In genomic region chr4:115838196-115838595, GRCm38 (mm10) we compare ENCODE assay signal across 9 mouse cellular contexts. TPM values are rescaled to one million over a fixed set of nuclear protein-coding genes. Genes with fewer than 3 reads are reported as not detected.
DNase-seq lines count a peak whose midpoint lies in the region; ATAC-seq and TF ChIP-seq lines count a peak whose summit lies in the region.
"Had no signal": no experiment of that assay in that cellular context is flagged by ENCODE, and none has a peak within 500 bp of the region (broad histone marks: within the 10 kb centered on the region; RNA-seq: fewer than 3 reads in every experiment).

No protein-coding gene starts in this region.

- H3K9ac ChIP-seq in liver, embryonic 15.5 days: peak overlapping the region; percentile 91; the same call in 1 of the 2 replicates

- peak overlapping the region; percentile 93; the same call in 1 of the 2 replicates for H3K27ac ChIP-seq in gastrocnemius, adult 2 months
- peak overlapping the region; percentile 83; the same call in 1 of the 2 replicates for H3K27ac ChIP-seq in liver, embryonic 15.5 days (replicated peaks)
- no peak overlapping the region for H3K27ac ChIP-seq in cerebellum, adult 2 months (ENCODE audit: insufficient read depth, low read length)

- no peak for TF ChIP-seq CTCF in gastrocnemius, adult 2 months (IDR thresholded peaks at IDR 0.05)
- no peak for TF ChIP-seq CTCF in cerebellum, adult 2 months (IDR thresholded peaks at IDR 0.05; ENCODE audit: borderline replicate concordance, insufficient read depth, low read depth, low read length)

- H3K4me3 ChIP-seq in gastrocnemius, adult 2 months: peak overlapping the region; percentile 76; the same call in 1 of the 2 replicates
- peak overlapping the region; percentile 85 for H3K4me3 ChIP-seq in liver, embryonic 15.5 days (replicated peaks)
- H3K4me3 ChIP-seq in cerebellum, adult 2 months (replicated peaks; ENCODE audit: insufficient read depth, low read depth, low read length): no peak overlapping the region

- no peaks in the 10 kb centered on the region for H3K9me3 ChIP-seq in liver, embryonic 15.5 days (replicated peaks)

- no peak for ATAC-seq in liver, embryonic 15.5 days (ENCODE audit: insufficient read depth)

- DNase-seq in gastrocnemius, adult 2 months: no peak
- DNase-seq in gastrocnemius, postnatal 14 days: no peak
- peak; percentile 34 for DNase-seq in thymus, postnatal 0 days (ENCODE audit: low spot score)
- DNase-seq in thymus, adult 18-20 months: no peak
- DNase-seq in cerebellum, adult 2 months: no peak
- DNase-seq in adrenal gland, postnatal 36 days: no peak
- DNase-seq in cerebellum, postnatal 14 days: no peak

- no peak for TF ChIP-seq POLR2A in cerebellum, adult 2 months (IDR thresholded peaks at IDR 0.05; ENCODE audit: borderline replicate concordance, insufficient read depth, low read length)

- H3K36me3 ChIP-seq in liver, embryonic 15.5 days (replicated peaks): peaks cover 46% of the 10 kb centered on the region

- H3K4me1 ChIP-seq in liver, embryonic 15.5 days (replicated peaks): peaks cover 51% of the 10 kb centered on the region
- no peaks in the 10 kb centered on the region for H3K4me1 ChIP-seq in cerebellum, adult 2 months (ENCODE audit: control insufficient read depth, insufficient read depth, low read length)

- 23% methylated on average over 4 of the region's 4 CpGs for WGBS in liver, embryonic 15.5 days (ENCODE audit: insufficient replicate concordance)
- 58% methylated on average over 4 of the region's 4 CpGs for WGBS in cerebellum, adult 2 months

- H3K4me2 ChIP-seq in liver, embryonic 15.5 days: peak overlapping the region; percentile 81

- intact Hi-C loops in gastrocnemius, adult 2 months (cut with DNase I): loop anchor here (5.0 kb wide), 1 partner anchor 101 kb away; the partner anchor contains the start of gene Efcab14
- intact Hi-C loops in gastrocnemius, postnatal 14 days (cut with DNase I; ENCODE audit: low total_unique reads): no loop called here

- no peaks in the 10 kb centered on the region for H3K27me3 ChIP-seq in liver, embryonic 15.5 days
- no peaks in the 10 kb centered on the region for H3K27me3 ChIP-seq in cerebellum, adult 2 months (ENCODE audit: control insufficient read depth, insufficient read depth, low read length)

RNA-seq across cellular contexts. Expression of gene Mknk1, which starts 0.8 kb away (rescaled TPM):
- 10 to 100 TPM; 24.4 to 28.0 TPM for total RNA-seq in gastrocnemius, adult 2 months (2021)
- total RNA-seq in gastrocnemius, postnatal 14 days (2021): 10 to 100 TPM; 23.8 to 25.4 TPM
- 41.3 and 42.5 TPM in 2 replicates for polyA plus RNA-seq in thymus, postnatal 0 days (2015; fragmentation: Nextera tagmentation; extraction: Ambion mirVana)
- polyA plus RNA-seq in liver, embryonic 15.5 days (2015; fragmentation: Nextera tagmentation; extraction: Ambion mirVana): 30.0 and 33.1 TPM in 2 replicates
- polyA plus RNA-seq in cerebellum, adult 2 months (2012; rRNA removed): 58.3 and 60.0 TPM in 2 replicates
- total RNA-seq in adrenal gland, postnatal 36 days (2021): 10 to 100 TPM; 36.3 to 44.5 TPM

RNA-seq across cellular contexts. Expression of gene Mob3c, which starts 10.3 kb away (rescaled TPM):
- 1 to 10 TPM; 2.3 to 4.0 TPM for total RNA-seq in gastrocnemius, adult 2 months (2021)
- total RNA-seq in gastrocnemius, postnatal 14 days (2021): 1 to 10 TPM; 2.8 to 3.4 TPM
- polyA plus RNA-seq in thymus, postnatal 0 days (2015; fragmentation: Nextera tagmentation; extraction: Ambion mirVana): 8.5 and 9.4 TPM in 2 replicates
- 8.0 and 8.2 TPM in 2 replicates for polyA plus RNA-seq in liver, embryonic 15.5 days (2015; fragmentation: Nextera tagmentation; extraction: Ambion mirVana)
- polyA plus RNA-seq in cerebellum, adult 2 months (2012; rRNA removed): 9.4 and 11.1 TPM in 2 replicates
- total RNA-seq in adrenal gland, postnatal 36 days (2021): 10 to 100 TPM; 14.9 to 16.7 TPM

RNA-seq across cellular contexts. Expression of gene Kncn, which starts 46.0 kb away (rescaled TPM):
- total RNA-seq in gastrocnemius, adult 2 months (2021): not detected
- not detected for total RNA-seq in gastrocnemius, postnatal 14 days (2021)
- polyA plus RNA-seq in thymus, postnatal 0 days (2015; fragmentation: Nextera tagmentation; extraction: Ambion mirVana): not detected in 2 replicates
- not detected in 2 replicates for polyA plus RNA-seq in liver, embryonic 15.5 days (2015; fragmentation: Nextera tagmentation; extraction: Ambion mirVana)
- polyA plus RNA-seq in cerebellum, adult 2 months (2012; rRNA removed): 0.08 and 0.14 TPM in 2 replicates
- total RNA-seq in adrenal gland, postnatal 36 days (2021): not detected
- total RNA-seq: neutrophil, adult 5-6 weeks had no signal

RNA-seq across cellular contexts. Expression of gene 6430628N08Rik, which starts 52.3 kb away (rescaled TPM):
- total RNA-seq in gastrocnemius, adult 2 months (2021): not detected
- not detected for total RNA-seq in gastrocnemius, postnatal 14 days (2021)
- not detected in 2 replicates for polyA plus RNA-seq in thymus, postnatal 0 days (2015; fragmentation: Nextera tagmentation; extraction: Ambion mirVana)
- polyA plus RNA-seq in liver, embryonic 15.5 days (2015; fragmentation: Nextera tagmentation; extraction: Ambion mirVana): not detected in 2 replicates
- polyA plus RNA-seq in cerebellum, adult 2 months (2012; rRNA removed): 0.08 and 0.23 TPM in 2 replicates
- total RNA-seq in adrenal gland, postnatal 36 days (2021): not detected
- total RNA-seq: neutrophil, adult 5-6 weeks had no signal

RNA-seq across cellular contexts. Expression of gene Atpaf1, which starts 53.6 kb away (rescaled TPM):
- 10 to 100 TPM; 46.9 to 70.1 TPM for total RNA-seq in gastrocnemius, adult 2 months (2021)
- 10 to 100 TPM; 31.2 to 42.1 TPM for total RNA-seq in gastrocnemius, postnatal 14 days (2021)
- 42.7 and 51.1 TPM in 2 replicates for polyA plus RNA-seq in thymus, postnatal 0 days (2015; fragmentation: Nextera tagmentation; extraction: Ambion mirVana)
- 15.7 and 16.4 TPM in 2 replicates for polyA plus RNA-seq in liver, embryonic 15.5 days (2015; fragmentation: Nextera tagmentation; extraction: Ambion mirVana)
- polyA plus RNA-seq in cerebellum, adult 2 months (2012; rRNA removed): 71.2 and 81.2 TPM in 2 replicates
- total RNA-seq in adrenal gland, postnatal 36 days (2021): 10 to 100 TPM; 49.8 to 57.1 TPM
